Mouse (Mus musculus): ENCODE measurements around the gene Hic2.

Gene Hic2

DNA sequence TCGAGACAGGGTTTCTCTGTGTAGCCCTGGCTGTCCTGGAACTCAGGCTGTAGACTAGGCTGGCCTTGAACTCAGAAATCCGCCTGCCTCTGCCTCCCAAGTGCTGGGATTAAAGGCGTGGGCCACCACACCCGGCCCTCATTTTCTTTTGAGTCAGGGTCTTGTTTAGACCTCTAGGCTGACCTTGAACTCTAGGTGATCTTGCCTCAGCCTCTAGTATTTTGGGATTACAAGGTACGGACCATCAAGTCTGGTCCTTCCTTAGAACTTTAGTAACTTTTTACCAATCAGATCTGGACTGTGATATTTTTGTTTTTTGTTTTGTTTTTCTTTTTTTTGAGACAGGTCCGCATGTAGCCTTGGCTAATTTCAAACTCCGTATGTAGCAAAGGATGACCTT is 42.3 kb downstream of the Hic2 start, which contains the start of gene Tmem191c:
Gene Tmem191c, plus strand, starts transcription at position 357 of the 400 bp plus-strand sequence.
- DNase-seq (ENCODE audit: extremely low spot score, low spot score), result no peak

DNA sequence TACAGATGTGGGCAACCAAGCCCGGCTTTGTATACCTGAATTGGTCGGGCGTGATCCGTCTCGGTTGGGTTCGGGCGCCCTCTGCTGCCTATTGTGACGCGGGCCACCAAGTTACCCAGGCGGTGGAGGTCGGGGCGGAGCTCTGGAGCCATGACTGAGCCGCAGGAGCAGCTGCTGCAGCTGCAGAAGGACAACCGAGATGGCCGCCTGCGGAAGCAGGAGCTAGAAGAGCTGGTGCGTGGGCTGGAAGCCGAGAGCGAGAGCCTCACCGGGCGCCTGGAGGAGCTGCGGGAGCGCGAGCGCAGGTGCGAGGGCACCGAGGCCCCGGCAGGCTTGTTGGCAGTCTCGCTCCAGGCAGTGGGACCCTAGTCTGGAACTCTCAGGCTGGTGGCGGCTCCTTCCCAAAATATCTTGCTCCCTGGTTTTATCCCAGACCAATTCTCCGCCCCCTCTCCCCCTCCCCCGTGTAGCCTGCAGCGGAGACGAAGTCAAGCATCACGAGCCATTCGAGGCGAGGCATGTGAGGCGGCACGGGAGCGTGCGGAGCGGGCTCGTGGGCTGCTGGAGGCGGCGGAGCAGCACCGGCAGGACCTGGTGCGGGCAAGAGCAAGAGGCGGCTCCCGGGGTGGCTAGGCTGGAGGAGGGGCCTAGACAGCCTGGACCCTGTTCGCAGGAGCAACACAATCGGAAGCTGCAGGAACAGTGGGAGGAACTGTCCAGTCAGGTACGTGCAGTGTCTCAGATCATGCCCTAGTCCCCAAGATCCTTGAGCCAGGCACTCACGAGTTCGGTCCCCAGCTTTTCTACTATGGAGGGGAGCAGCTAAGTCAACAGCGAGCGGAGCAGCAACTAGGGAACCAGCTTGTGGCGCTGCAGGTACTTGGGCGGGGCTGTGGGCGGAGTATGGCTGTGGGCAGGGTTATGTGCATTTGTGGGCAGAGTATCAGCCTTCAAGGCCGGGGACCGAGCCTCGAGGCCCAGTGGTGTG is 43.1 kb downstream of the Hic2 start:
- DNase-seq (ENCODE audit: extremely low spot score, low spot score), result peak; percentile 94

DNA sequence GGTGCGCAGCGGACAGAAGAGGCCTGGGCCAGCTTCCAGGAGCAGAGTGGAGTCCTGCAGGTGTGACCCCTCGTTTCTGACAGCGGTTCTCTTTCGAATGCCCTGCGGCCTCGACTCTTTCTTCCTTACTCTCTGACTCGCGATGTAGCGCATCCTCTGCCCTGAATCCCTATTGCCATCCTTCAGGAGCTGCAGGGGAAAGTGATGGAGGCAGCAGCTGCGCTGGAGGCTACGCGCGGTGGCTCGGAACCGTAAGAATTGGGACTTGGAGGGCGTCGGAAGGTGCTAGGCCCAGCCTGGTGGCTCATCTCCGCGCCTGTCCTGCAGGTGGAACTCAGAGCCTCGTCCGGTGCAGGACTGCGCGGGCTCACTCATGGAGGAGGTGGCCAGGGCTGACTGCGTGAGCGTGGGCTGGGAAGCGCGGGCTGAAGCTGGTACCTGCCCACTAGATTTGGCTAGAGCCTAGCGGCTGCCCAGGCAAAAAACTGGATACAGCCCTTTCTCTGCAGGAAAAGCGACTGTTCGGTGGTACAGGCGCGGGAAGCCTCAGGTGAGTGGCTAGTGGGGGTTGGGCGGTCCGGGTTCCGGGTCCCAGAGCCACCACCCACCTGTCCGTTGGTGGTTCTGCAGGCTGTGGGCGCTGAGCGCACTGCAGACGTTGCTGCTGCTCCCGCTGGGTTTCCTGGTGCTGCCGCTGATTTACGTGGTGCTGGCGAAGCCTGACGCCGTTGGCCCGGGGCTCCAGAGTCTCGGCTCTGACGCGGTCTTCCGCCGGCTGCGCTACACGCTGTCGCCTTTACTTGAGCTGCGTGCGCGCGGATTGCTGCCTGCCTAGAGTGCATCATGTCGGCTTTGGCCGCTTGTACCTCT is 44.2 kb downstream of the Hic2 start:
- peak; percentile 46 for DNase-seq (ENCODE audit: extremely low spot score, low spot score)

DNA sequence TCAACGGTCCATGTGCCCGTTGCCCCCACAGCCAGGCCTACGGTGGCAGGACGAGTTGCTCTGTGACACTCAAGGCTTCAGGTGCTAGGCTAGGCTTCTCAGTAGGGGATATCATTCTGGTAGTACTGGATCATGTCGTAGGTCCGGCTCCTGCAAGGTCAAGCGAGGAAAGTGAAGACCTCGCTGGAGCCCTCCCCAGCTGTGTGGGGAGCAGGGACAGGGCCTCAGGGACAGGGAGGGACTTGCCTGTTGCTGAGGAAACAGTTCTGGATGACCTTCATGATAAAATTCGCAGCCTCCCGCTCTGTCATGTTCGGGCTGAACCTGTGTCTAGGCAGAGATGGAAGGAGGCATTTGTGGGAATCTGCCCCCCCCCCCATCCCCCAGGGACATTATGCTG is 47.1 kb downstream of the Hic2 start:
- no peak for DNase-seq (ENCODE audit: extremely low spot score, low spot score)

DNA sequence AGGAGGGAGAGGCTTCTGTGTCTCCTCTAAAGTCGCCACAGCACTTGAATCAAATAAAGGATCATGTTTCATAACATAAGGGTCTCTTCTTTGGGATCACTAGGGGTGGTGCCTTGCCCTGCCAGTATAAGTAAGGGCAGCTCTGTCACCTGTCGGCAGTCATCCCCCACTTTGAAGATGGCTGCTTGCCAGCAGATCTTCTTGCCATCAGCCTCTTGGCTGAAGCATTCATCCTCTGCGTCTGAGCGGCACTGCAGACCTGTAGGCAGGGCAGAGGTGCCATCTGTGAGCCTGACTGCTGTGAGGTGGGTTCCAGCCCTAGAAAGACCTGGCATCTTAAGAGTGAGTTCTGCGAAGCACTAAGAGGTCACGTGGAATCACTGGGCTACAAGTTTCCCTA is 49.8 kb downstream of the Hic2 start:
- DNase-seq (ENCODE audit: extremely low spot score, low spot score), result no peak

DNA sequence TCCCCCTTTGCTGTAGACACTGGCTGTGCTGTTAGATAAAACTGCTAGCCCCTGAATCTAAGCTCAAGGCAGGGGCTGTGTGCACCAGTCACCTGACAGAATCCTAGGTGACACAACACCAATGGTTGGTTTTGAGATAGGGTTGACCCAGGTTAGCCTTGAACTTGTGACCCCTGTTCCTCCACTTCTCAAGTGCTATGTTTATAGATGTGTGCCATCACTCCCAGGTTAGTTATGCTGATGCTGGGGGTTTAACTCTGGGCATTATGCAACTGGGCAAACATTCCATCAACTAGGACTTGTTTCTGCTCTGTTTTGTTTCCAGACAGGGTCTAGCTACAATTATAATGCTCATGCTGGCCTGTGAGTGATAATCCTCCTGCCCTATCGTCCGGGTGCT is 53.7 kb downstream of the Hic2 start:
- no peak for DNase-seq (ENCODE audit: extremely low spot score, low spot score)

DNA sequence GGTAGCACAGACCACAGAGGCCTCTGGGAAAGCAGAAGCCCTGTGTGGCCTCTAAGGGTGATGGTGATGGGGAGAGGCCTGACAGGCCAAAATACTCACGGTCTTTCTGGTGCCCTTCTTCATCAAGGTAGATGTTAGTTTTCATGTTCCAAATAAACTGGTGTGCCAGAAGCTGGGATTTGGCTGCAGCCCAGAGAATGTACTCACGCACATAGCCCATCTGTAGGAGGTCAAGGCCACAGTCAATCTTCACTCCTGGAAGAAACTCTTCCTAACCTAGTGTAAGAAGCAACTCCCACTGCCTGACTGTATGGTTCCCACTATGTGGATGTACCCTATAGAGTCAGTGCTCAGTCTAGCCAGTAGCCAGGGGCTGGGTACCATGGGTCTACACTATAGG is 57.6 kb downstream of the Hic2 start:
- DNase-seq (ENCODE audit: extremely low spot score, low spot score), result no peak

DNA sequence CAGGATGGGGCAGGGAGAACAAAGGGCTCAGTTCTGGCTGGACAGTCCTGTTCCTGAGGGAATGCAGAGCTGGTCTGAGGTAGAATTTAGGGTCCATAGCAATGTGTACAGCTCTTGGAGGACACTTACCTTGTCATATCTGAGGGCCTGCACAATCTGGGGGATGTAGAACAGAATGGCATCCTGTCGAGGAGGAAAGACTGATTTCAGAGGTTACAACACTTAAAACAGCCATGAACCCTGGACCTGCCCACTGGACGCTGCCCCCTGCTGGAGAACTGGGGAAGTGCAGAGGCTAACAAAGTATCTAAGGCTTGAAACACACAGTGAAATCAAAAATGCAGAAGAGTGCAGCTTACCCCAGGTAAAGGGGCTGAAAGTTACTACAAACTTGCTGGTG is 59.4 kb downstream of the Hic2 start:
- peak; percentile 88 for DNase-seq (ENCODE audit: extremely low spot score, low spot score)

DNA sequence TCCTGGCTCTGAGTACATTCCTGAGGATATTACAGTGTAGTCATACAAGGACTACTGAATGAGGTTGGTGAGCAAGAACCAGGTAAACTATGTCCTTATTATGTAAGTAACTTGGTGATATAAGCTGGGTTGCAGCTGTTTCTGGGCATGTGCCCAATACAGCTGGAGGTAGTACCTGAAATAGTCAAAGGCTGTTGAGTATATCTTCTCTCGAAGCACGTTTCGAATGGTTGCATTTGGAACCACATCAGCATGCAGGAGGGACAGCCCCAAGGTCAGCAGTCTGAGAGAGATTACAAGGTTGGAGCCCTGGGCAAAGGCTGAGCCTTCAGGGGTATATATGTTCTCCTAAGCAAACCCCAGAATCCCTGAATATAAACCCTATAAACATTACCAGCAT is 67.4 kb downstream of the Hic2 start:
- no peak for DNase-seq (ENCODE audit: extremely low spot score, low spot score)

DNA sequence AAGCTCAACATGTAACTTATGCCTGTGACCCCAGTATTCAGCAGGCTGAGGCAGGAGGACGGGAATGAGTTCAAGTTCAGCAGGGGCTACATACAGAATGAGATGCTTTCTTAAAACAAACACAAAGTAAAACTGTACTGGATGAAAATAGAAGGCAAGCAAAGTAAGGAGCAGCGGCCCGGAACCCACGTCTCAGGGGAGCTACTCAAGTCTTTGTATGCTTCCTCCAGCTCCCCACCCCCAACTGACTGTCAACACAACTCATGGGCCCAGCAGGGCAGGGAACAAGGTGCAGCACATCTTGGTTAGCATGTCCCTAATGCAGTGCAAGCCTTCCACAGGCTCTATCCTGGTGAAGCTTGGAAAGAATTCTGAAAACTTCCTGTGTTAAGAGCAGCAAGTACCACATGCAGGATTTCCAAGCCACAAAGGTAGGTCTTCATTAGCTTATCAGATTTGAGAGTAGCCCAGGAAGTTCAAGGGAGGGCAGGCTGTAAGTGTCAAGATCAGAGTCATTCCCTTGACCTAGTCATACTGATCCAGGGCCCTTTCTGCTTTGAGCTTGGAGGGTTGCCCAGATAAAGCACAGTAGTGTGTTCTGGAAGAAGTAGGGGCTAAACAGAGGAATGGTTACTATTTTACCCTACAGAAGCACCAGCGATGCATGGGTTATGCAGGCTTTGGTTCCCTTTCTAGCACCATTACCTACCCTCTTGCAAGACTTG is 70.3 kb downstream of the Hic2 start:
- DNase-seq (ENCODE audit: extremely low spot score, low spot score), result no peak

DNA sequence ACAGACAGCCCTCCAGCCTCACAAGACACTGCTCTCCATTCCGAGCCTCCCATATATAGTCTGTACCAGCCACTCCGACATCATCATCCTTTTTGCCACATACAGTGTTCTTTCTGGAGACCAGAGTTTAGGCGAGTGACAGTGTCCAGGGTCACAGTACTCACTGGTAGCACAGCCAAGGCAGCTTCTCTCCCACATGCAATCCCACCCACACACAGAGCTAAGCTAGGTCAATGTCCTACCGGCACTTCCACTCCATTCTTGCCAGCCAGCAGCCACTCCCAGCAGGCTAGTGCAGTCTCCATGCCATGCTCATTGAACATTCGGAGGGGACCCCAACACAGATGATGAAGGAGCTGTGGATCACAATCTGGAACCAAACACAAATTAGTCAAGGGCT is 74.1 kb downstream of the Hic2 start:
- DNase-seq (ENCODE audit: extremely low spot score, low spot score), result no peak

DNA sequence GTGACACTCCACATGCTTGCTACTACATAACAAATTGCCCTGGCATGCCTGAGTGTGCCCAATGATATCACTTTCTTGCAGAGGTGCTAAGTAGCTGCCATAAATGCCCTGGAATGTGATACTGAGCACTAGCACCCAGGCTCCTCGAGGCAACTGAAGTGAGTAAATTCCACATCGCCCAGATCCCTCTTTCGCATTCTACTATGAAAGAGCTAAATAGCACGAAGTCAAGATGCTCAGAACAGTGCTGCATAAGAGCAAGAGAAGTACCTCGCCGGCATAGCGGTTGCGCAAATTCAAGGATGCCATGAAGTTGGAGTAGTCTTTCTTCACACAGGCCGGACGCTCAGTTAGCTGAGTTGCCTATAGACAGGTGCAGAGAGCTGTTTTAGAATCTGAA is 75.7 kb downstream of the Hic2 start:
- DNase-seq (ENCODE audit: extremely low spot score, low spot score), result no peak

DNA sequence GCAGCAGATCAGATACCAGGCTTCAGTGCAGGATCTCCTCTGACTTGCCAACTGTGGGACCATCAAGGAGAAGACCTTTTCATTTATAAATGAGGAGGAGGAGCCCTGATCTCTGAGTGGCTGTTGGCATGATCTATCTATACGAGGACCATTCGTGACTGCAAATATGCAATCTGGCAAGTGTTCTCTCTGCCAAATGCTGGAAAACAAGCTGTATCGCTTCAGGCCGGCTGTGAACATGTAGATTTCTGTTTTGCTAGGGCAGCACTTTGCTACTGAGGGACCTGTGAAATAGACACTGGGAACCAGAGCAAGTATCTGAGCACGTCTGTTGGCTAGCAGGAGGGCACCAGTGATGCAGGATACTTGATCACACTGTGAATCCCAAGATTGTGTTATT is 79.2 kb downstream of the Hic2 start:
- no peak for DNase-seq (ENCODE audit: extremely low spot score, low spot score)
